Mouse (Mus musculus) lung, embryonic 15.5 days (tissue): ENCODE results near the gene Cavin4. TPM values are rescaled to one million over a fixed set of nuclear protein-coding genes. Genes with fewer than 3 reads are reported as not detected.
"Not testable (repeated sequence)": the region's sequence is repeated elsewhere in the genome, so short reads cannot be mapped to it uniquely, and the experiment has no call there.

Source experiments
- ATAC-seq: fragments of 200-750 bp; cut with Nextera tagmentation; 2 replicates; pipeline ENCODE4 v1.8.0; 2017; ENCODE audit warnings: moderate number of reproducible peaks, borderline replicate concordance; ENCODE audit not compliant: low FRiP score, low TSS enrichment; ENCODE audit errors: extremely low read depth
- H3K27ac ChIP-seq: fragments of 300-500 bp; sonication (generic); 2 replicates; pipeline ENCODE4 v1.5.1; 2015; ENCODE audit warnings: moderate library complexity, mild to moderate bottlenecking, inconsistent platforms
- H3K27me3 ChIP-seq: fragments of 300-500 bp; sonication (generic); 2 replicates; pipeline ENCODE4 v1.6.1; 2015; ENCODE audit warnings: inconsistent platforms
- H3K36me3 ChIP-seq: fragments of 300-500 bp; sonication (generic); 2 replicates; pipeline ENCODE4 v1.6.1; 2015; ENCODE audit warnings: inconsistent platforms
- H3K4me1 ChIP-seq: fragments of 300-500 bp; sonication (generic); 2 replicates; pipeline ENCODE4 v1.6.1; 2015; ENCODE audit warnings: inconsistent platforms
- H3K4me2 ChIP-seq: fragments of 300-500 bp; sonication (generic); 2 replicates; pipeline ENCODE4 v1.6.1; 2015; ENCODE audit warnings: inconsistent platforms, mild to moderate bottlenecking, moderate library complexity
- H3K4me3 ChIP-seq: fragments of 300-500 bp; sonication (generic); 2 replicates; pipeline ENCODE4 v1.5.1; 2015; ENCODE audit warnings: mild to moderate bottlenecking, inconsistent platforms
- H3K9ac ChIP-seq: fragments of 300-500 bp; sonication (generic); 2 replicates; pipeline ENCODE4 v1.6.1; 2015; ENCODE audit warnings: inconsistent platforms
- H3K9me3 ChIP-seq: fragments of 300-500 bp; sonication (generic); 2 replicates; pipeline ENCODE4 v1.6.1; 2016; ENCODE audit warnings: inconsistent platforms
- WGBS: fragments of 180-500 bp; shearing (Covaris S2); methylation state at CpG from one replicate; pipeline ENCODE4 v1.1.7; 2015; 5-methylcytosine and 5-hydroxymethylcytosine counted together
- polyA plus RNA-seq: library from polyadenylated mRNA; unstranded; fragments of >200 nt; fragmentation: Nextera tagmentation; extraction: Ambion mirVana; gene quantifications from 2 replicates; pipeline ENCODE4 v1.2.1, GENCODE M21; 2015

Cavin4 gene
- polyA plus RNA-seq, 1 experiment from 2014 or later = 0.85 TPM

DNA sequence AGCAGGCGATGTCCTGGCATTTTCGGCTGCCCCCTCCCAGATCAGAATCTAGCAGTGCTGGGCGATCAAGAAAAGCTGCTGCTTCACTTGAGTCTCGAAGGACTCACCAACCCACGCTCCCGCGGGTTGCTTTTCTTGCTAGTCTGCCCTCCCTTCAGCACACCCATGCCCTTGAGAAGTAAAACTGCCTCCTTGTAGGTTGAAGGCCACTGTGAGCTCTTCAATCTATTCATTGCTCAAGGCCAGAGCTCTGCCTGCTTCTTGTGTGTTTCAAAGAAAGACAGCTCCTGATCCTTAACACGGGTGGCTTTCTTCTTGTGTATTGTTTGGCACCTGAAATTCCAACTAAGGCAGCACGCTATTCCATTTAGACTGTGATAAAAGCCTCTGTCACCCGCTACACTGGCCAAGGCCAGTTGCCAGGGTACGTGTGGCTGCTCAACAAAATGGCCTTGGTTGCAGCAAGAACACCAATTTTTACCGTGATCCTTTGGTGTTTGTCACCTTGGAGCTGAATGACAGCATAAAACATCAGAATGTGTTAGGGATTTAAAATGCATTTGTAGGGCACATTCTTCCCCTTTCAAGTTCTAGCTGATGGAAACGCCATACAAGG is 13.4 kb downstream of the Cavin4 start:
- no peak for ATAC-seq
- Histone ChIP-seq H3K27ac (no peak overlapping the region), H3K4me2 (no peak overlapping the region), H3K9ac (no peak overlapping the region), H3K27me3 (no peaks in the 10 kb centered on the region), H3K36me3 (peaks cover 10% of the 10 kb centered on the region; the same call in 1 of the 2 replicates), H3K9me3 (no peaks in the 10 kb centered on the region), H3K4me1 (peaks cover 15% of the 10 kb centered on the region; the same call in 1 of the 2 replicates), H3K4me3 (no peak overlapping the region)
- WGBS = 90% methylated on average over 13 of the region's 13 CpGs

DNA sequence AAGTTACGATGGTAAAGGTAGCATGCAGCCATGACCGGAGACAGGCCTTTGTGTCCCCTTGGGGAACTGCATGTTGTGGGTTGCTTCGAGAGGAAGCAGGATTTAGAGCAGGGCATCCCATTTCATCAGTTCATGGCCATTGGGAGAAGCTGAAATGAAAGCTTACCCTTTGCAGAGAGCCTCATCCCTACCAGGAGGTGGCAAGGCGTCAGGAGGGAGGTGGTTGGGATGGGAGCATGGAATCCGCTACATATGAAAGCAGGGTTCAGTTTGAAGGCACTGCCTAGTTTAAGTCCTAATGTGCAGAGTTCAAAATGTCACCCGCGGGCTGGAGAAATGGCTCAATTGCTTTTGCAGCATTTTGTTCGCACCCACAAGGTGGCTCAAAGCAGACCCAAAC is 14.0 kb downstream of the Cavin4 start:
- Histone ChIP-seq H3K27ac (no peak overlapping the region), H3K36me3 (peaks cover 5% of the 10 kb centered on the region; the same call in 1 of the 2 replicates), H3K9ac (no peak overlapping the region), H3K4me2 (no peak overlapping the region), H3K4me1 (peaks cover 15% of the 10 kb centered on the region; the same call in 1 of the 2 replicates), H3K27me3 (no peaks in the 10 kb centered on the region), H3K4me3 (no peak overlapping the region), H3K9me3 (no peaks in the 10 kb centered on the region)
- WGBS = 94% methylated on average over 8 of the region's 8 CpGs
- no peak for ATAC-seq

DNA sequence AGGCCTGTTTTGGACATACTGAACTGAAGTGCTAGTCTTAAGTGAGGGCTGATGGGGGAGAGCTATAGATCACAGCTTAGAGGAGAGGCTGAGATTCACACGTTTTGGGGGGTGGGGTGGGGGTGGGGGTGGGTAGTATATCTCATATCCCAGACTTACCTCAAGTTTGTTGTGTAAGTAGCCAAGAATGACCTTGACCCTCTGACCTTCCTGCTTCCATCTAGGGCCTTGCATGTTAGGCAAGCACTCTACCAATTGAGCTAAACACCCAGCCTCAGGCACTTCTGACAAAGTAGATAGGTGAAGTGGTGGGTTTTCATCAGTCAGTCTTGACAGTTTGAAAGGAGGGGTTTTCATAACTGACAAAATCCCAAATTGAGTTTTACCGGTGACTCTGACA is 14.5 kb downstream of the Cavin4 start:
- Histone ChIP-seq H3K27ac (no peak overlapping the region), H3K9ac (no peak overlapping the region), H3K27me3 (no peaks in the 10 kb centered on the region), H3K4me3 (no peak overlapping the region), H3K36me3 (0 out of 2 replicates have a peak, but pooled peaks cover 3% of the 10 kb centered on the region), H3K9me3 (no peaks in the 10 kb centered on the region), H3K4me1 (peaks cover 11% of the 10 kb centered on the region; the same call in 1 of the 2 replicates), H3K4me2 (no peak overlapping the region)
- no peak for ATAC-seq
- 61% methylated on average over 2 of the region's 2 CpGs for WGBS

DNA sequence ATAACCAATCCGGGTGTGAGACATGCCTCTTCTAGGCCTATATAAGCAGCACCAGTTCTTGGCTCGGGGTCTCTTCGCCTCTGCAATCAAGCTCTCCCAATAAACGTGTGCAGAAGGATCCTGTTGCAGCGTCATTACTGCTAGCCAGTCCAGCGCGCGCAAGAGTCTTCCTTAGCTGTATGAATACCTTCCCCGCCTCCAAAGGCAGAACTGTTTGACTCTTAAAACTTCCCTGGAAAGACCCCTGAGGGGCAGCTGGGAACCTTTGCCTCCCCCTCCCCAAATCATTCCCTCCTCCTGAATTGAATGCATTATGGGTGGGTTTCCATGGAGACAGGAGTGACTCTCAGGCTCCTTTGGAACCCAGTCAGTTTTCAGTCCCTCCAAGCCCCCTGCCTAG is 15.5 kb downstream of the Cavin4 start:
- 0 out of 2 replicates have a peak, but pooled peaks cover 3% of the 10 kb centered on the region for H3K36me3 ChIP-seq
- H3K9ac ChIP-seq = no peak overlapping the region
- 86% methylated on average over 9 of the region's 9 CpGs for WGBS
- no peak overlapping the region for H3K4me3 ChIP-seq
- H3K9me3 ChIP-seq = no peaks in the 10 kb centered on the region
- no peak for ATAC-seq
- H3K27me3 ChIP-seq = no peaks in the 10 kb centered on the region
- no peak overlapping the region for H3K27ac ChIP-seq
- no peak overlapping the region for H3K4me2 ChIP-seq
- H3K4me1 ChIP-seq = peaks cover 6% of the 10 kb centered on the region; the same call in 1 of the 2 replicates

DNA sequence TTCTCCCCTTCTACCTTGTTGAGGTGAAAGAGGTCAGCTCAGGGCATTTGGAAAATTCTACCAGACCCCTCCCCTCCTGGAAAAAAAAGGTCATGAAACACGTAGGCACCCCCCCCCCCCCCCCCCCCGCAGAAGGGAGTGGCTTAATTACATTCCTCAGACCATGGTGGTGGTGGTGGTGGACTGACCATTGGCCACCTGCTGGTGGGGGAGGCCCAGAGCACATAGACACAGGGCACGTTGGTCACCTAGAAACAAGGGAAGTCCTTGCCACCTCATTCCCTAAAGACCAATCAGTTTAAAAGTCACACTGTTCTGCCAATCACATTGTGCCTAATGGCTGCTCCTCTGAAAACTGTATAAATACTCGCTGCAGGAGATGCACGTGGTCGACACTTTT is 16.4 kb downstream of the Cavin4 start:
- not testable (repeated sequence) for H3K4me2 ChIP-seq, H3K4me3 ChIP-seq
- WGBS = 44% methylated on average over 4 of the region's 6 CpGs

DNA sequence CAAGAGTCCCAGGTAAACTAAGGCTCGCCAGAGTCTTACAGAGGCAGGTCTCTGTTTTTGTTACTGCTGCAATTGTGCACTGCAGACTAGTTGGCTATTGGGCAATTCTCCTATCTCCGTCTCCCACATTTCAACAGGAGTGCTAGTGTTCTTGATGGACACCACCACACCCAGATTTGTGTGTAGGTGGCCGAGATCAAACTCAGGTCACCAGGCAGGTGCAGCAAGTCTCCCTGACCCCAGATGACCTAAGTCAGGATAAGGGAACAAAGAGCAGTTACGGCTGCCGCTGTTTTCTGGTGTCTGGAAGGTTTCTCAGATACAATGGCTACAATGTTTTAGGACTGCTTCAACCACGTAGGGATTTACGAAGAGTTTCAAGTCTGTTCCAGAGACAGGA is 16.9 kb downstream of the Cavin4 start:
- Histone ChIP-seq H3K4me1 (peaks cover 6% of the 10 kb centered on the region; the same call in 1 of the 2 replicates), H3K9ac (no peak overlapping the region; the same call in 1 of the 2 replicates), H3K9me3 (no peaks in the 10 kb centered on the region), H3K27me3 (no peaks in the 10 kb centered on the region), H3K27ac (no peak overlapping the region), H3K4me3 (no peak overlapping the region), H3K36me3 (0 out of 2 replicates have a peak, but pooled peaks cover under 1% of the 10 kb centered on the region), H3K4me2 (peak overlapping the region; percentile 45; the same call in 1 of the 2 replicates)
- WGBS = 42% methylated on average over 7 of the region's 7 CpGs
- no peak for ATAC-seq

More for the DNA sequence above, 16.4 kb downstream of the Cavin4 start:
- not testable (repeated sequence) for H3K27ac ChIP-seq, H3K36me3 ChIP-seq, H3K9me3 ChIP-seq, H3K4me1 ChIP-seq, H3K27me3 ChIP-seq, H3K9ac ChIP-seq
- ATAC-seq = 0 out of 2 replicates have a peak, but pooled peaks have one; percentile 54

DNA sequence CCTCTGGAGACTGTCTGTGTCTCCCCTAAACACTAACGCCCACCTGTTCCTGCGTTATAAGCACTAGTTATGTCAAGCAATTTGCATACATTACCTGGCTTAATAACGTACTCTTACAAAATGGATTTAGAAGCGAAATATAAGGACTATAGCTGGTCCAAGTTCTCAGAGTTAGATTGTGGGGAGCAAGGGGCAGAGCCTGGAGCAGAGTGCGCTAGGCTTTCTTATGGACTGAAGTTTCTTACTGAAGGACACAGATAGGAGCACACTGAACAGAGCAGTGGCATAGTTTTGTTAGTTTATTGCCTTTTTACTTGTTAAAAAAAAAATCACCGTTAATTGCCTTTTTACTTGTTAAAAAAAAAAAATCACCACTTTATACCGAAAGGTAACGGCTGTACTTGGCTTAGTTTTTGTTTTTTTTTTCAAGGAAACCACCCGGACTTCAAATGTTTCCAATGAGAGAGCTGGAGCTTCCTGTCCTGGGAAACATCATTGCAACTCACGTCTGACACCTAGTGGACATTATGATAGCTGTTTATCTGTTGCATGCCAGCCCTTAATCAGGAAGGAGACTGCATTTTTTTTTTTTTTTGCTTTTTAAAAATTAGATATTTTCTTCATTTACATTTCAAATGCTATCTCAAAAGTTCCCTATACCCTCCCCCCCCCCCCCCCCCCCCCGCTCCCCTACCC is 17.5 kb downstream of the Cavin4 start:
- no peaks in the 10 kb centered on the region for H3K36me3 ChIP-seq
- no peaks in the 10 kb centered on the region for H3K9me3 ChIP-seq
- H3K4me3 ChIP-seq = no peak overlapping the region
- H3K4me2 ChIP-seq = peak overlapping the region; percentile 45
- WGBS = 32% methylated on average over 10 of the region's 11 CpGs
- H3K4me1 ChIP-seq = peaks cover 6% of the 10 kb centered on the region; the same call in 1 of the 2 replicates
- peak overlapping the region; percentile 16; the same call in 1 of the 2 replicates for H3K9ac ChIP-seq
- no peaks in the 10 kb centered on the region for H3K27me3 ChIP-seq
- no peak overlapping the region for H3K27ac ChIP-seq
- ATAC-seq = no peak

DNA sequence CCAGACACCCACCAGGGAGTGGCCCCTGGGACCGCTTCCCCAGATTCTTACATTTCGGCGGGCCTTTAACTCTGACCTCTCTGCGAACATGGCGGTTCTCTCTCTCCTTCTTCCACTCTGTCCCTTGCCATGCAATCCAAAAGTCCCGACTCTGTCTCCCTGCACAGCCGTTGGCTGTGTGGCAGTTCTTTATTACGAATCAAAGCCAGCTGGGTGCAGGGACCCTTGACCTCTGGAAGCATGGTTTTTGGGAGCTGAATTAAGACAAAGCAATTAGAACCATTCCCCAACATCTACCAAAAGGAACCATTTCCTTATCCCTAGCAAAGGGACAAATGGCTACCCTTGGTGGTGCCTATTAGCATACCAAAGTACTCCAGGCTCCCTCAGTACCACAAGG is 19.8 kb downstream of the Cavin4 start:
- ATAC-seq = no peak
- no peak overlapping the region for H3K27ac ChIP-seq

DNA sequence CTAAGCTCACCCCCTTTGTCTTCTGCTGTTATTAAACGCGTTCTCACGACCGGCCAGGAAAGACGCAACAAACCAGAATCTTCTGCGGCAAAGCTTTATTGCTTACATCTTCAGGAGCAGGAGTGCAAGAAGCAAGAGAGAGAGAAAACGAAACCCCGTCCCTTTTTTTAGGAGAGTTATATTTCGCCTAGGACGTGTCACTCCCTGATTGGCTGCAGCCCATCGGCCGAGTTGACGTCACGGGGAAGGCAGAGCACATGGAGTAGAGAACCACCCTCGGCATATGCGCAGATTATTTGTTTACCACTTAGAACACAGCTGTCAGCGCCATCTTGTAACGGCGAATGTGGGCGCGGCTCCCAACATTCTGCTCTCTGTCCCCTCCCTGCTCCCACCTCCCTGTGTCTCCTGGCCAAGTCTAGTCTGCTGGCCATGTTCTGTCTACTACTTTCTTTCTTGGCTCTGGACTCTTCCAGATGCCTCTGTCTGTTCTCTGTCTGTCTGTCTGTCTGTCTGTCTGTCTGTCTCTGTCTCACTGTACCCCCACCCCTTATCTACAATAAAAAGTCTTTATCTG is 20.4 kb downstream of the Cavin4 start:
- ATAC-seq, H3K27me3 ChIP-seq, H3K27ac ChIP-seq, H3K9me3 ChIP-seq, H3K4me3 ChIP-seq, H3K36me3 ChIP-seq, H3K9ac ChIP-seq, H3K4me1 ChIP-seq, H3K4me2 ChIP-seq: not testable (repeated sequence)
- 91% methylated on average over 15 of the region's 21 CpGs for WGBS

More for the DNA sequence above, 19.8 kb downstream of the Cavin4 start:
- 89% methylated on average over 8 of the region's 8 CpGs for WGBS
- no peak overlapping the region for H3K4me2 ChIP-seq
- H3K4me1 ChIP-seq = peaks cover 6% of the 10 kb centered on the region; the same call in 1 of the 2 replicates
- no peak overlapping the region for H3K9ac ChIP-seq
- no peaks in the 10 kb centered on the region for H3K9me3 ChIP-seq
- no peaks in the 10 kb centered on the region for H3K27me3 ChIP-seq
- no peak overlapping the region for H3K4me3 ChIP-seq
- H3K36me3 ChIP-seq = no peaks in the 10 kb centered on the region

DNA sequence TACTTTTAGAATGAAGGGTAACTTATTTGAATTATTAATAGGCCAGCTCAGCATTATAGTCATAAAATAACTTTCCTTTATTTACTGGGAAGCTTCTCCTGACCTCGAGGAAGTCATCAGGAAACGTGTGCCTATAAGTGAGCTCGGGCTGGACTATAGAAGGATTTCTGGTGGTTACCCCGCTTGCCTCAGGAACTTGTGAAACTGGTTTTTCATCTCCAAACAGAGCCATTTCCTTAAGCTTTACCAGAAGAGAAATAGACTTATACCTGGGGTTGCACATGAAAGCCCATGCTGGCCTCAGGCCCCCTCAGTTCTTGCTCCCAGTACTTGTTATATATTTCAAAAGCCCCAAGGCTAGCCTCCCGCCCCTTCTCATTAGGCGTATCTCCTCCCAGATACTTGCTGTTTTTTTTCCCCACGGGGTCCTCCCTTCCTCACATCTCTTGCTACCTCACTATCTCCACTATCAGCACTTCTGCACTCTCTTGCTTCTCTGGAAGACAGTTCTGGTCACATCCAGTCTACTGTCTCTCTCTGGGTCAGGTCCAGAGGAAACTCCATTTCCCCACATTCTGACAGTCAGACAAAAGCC is 21.4 kb downstream of the Cavin4 start:
- Histone ChIP-seq H3K9ac (no peak overlapping the region), H3K4me1 (peaks cover 6% of the 10 kb centered on the region; the same call in 1 of the 2 replicates), H3K9me3 (no peaks in the 10 kb centered on the region), H3K36me3 (no peaks in the 10 kb centered on the region), H3K27ac (no peak overlapping the region), H3K4me3 (no peak overlapping the region), H3K4me2 (no peak overlapping the region), H3K27me3 (no peaks in the 10 kb centered on the region)
- no peak for ATAC-seq
- 53% methylated on average over 7 of the region's 7 CpGs for WGBS

DNA sequence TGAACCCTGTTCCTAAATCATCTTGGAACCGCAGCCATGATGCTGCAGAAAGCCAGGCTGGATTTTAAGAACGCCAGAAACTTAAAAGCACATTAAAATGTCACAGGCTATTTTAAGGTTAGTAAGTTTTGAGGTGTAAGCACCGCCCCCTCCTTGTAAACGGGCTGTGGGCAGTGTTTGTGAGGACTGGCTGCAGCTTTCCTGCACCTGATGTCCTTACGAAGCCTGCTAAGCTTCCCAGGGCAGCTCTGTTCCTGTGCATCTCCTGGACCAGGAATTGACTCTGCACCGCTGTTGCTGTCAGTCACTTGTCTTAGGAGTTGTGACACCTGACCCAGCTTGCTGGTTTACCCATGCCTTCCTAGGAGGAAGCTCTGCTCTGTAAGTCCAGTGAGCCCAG is 24.8 kb downstream of the Cavin4 start:
- H3K27ac ChIP-seq = no peak overlapping the region

More for the DNA sequence above, 24.8 kb downstream of the Cavin4 start:
- Histone ChIP-seq H3K4me1 (no peaks in the 10 kb centered on the region), H3K4me3 (no peak overlapping the region), H3K36me3 (no peaks in the 10 kb centered on the region), H3K9ac (no peak overlapping the region), H3K9me3 (no peaks in the 10 kb centered on the region), H3K27me3 (no peaks in the 10 kb centered on the region), H3K4me2 (no peak overlapping the region)
- 66% methylated on average over 6 of the region's 6 CpGs for WGBS
- no peak for ATAC-seq
